Mouse (Mus musculus): ENCODE results near the gene Vti1a. TPM values are rescaled to one million over a fixed set of nuclear protein-coding genes. Genes with fewer than 3 reads are reported as not detected.

The Vti1a gene
- total and polyA plus RNA-seq, 2 experiments from 2014 or later: 6.6 to 12.5 TPM

DNA sequence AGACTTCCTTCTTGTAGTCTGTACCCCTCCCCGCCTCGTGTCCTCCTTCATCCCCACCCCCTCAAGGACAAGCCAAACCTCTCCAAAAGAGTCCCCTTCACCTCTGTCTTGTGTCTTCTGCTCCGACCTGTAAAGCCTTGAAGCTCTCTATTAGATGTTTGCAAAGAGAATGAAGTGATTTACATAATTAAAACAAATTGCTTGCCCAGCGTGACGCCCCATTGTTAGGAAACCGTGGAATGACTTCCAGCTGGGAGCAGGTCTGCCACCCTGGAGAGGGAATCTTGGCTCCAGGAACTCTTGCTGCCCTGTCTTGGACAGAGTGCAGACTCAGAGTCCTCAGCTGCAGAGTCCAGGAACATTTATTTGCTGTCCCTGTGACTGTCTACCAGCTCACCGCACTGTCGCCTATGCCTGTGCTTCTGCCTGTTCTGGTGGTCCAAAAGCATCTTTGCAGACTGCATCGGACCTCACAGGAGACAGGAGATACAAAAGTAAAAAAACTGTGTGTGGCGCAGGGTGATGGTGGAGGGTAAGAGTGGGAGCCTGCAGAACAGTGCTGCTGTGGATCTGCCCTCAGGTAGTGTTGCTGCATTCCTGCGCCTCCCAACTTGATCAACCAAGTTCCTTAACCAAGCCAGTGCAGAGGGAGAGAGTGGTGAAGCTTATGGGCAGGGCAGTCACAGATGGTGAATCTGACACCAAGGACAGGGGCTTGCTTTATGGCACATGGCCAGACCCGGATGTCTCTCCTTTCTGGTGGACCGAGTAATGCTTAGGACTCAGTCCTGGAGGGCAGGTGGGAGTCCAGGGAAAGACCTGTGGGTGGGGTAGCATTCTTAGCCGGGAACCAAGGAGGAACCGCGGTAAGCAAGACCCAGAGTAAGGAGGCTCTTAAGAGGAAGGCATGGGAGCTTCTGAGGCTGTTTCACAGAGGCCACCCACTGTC lies 273.1 kb downstream of the Vti1a start:
- no peak overlapping the region for H3K9ac ChIP-seq (replicated peaks; ENCODE audit: low read depth, low read length)
- DNase-seq (ENCODE audit: low spot score): no peak

DNA sequence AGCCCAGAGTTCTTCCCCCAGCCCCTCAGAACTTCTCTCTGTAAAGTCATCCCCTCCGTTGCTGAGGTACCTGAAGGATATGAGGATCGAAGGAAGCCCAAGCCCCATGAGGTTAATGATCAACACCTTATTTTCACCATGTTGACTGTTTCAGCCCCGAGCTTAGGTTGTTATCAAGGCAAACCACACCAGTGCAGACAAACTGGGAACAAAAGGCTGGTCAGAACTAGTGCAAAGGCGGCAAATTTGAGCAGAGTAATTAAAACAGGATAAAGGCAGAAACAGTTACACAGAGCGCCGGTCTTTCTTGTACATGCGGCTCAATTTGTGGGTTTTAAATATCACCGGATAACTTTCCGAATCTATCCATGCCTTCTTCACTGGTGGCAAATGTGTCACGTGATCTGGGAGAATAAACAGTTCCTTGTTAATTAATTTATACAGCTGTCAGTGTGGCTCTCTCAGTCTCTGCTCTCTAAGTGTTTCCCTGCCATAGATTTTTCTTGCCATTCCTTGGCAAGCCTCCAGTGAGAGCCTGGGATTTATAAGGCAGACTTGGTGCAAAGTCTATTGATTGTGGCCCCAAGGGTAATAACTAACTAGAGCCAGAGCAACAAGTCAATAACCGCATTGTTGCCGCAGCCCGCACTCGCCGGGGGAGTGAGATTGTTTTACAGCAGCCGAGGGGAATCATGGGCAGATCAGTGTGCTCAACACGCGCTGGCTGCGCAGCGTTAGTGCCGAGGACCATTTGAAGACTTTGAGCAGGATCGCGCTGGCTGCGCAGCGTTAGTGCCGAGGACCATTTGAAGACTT lies 277.0 kb downstream of the Vti1a start:
- Histone ChIP-seq H3K4me2 (ENCODE audit: low read depth, low read length) (no peak overlapping the region), H3K27ac (ENCODE audit: low read depth) (no peak overlapping the region)

More for the DNA sequence above, 273.1 kb downstream of the Vti1a start:
- no peak for ATAC-seq (ENCODE audit: insufficient read depth, low read depth)
- no peaks in the 10 kb centered on the region for H3K36me3 ChIP-seq (replicated peaks; ENCODE audit: control insufficient read depth, insufficient read depth, low read length)
- no peaks in the 10 kb centered on the region for H3K4me1 ChIP-seq (ENCODE audit: control insufficient read depth, insufficient read depth)
- H3K27me3 ChIP-seq (ENCODE audit: control insufficient read depth, insufficient read depth, low read length): no peaks in the 10 kb centered on the region
- 65% methylated on average over 16 of the region's 16 CpGs for WGBS
- no peak overlapping the region for H3K4me2 ChIP-seq (ENCODE audit: low read depth, low read length)
- no peak overlapping the region for H3K4me3 ChIP-seq (ENCODE audit: low read depth, low read length)
- TF ChIP-seq EP300 (IDR thresholded peaks at IDR 0.05; ENCODE audit: low read depth) (no peak), CTCF (IDR thresholded peaks at IDR 0.05; ENCODE audit: low read depth) (no peak)
- H3K27ac ChIP-seq (ENCODE audit: low read depth): no peak overlapping the region
- H3K9me3 ChIP-seq (replicated peaks; ENCODE audit: control insufficient read depth, low read length): no peaks in the 10 kb centered on the region

DNA sequence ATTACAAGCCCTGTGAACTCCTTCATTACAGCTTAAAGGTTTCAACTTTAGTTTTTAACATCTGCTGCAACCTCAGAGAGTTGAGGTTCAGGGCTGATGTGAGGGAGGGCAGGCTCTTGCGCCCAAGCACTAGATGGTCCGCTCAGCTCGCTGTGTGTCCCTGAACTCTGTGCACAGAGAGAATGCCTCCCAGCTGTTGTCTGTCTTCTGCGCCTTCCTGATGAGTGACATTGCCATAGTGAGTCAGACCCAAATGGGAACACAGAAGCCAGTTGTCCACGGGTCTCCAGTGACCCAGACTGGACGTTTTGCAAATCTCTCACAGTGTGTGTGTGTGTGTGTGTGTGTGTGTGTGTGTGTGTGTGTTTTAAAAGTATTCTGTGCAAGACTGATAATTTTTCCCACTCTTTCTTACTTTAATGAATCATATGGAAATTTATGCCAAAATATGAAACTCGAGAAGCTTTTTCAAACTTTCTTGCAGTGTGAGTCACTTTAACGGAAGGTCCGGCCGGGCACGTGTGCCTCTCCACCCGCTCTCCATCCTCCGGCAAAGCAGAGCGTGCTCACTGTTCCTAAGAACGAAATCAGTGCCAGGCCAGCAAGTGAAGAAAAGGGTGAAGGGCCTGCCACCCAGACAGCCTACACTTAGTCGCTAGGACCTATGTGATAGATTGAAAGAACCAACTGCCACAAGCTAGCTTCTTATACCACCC lies 277.8 kb downstream of the Vti1a start:
- H3K4me1 ChIP-seq (ENCODE audit: control insufficient read depth, insufficient read depth): peaks cover 27% of the 10 kb centered on the region
- no peak overlapping the region for H3K27ac ChIP-seq (ENCODE audit: low read depth)
- 70% methylated on average over 16 of the region's 16 CpGs for WGBS

More for the DNA sequence above, 277.0 kb downstream of the Vti1a start:
- no peak overlapping the region for H3K9ac ChIP-seq (replicated peaks; ENCODE audit: low read depth, low read length)
- DNase-seq (ENCODE audit: low spot score) (no peak), ATAC-seq (ENCODE audit: insufficient read depth, low read depth) (0 out of 2 replicates have a peak, but pooled peaks have one; percentile 9)
- H3K4me3 ChIP-seq (ENCODE audit: low read depth, low read length): no peak overlapping the region
- TF ChIP-seq CTCF (IDR thresholded peaks at IDR 0.05; ENCODE audit: low read depth) (no peak), EP300 (IDR thresholded peaks at IDR 0.05; ENCODE audit: low read depth) (no peak)
- H3K27me3 ChIP-seq (ENCODE audit: control insufficient read depth, insufficient read depth, low read length): no peaks in the 10 kb centered on the region
- H3K36me3 ChIP-seq (replicated peaks; ENCODE audit: control insufficient read depth, insufficient read depth, low read length): no peaks in the 10 kb centered on the region
- no peaks in the 10 kb centered on the region for H3K9me3 ChIP-seq (replicated peaks; ENCODE audit: control insufficient read depth, low read length)
- WGBS: 63% methylated on average over 26 of the region's 26 CpGs
- H3K4me1 ChIP-seq (ENCODE audit: control insufficient read depth, insufficient read depth): peaks cover 21% of the 10 kb centered on the region

DNA sequence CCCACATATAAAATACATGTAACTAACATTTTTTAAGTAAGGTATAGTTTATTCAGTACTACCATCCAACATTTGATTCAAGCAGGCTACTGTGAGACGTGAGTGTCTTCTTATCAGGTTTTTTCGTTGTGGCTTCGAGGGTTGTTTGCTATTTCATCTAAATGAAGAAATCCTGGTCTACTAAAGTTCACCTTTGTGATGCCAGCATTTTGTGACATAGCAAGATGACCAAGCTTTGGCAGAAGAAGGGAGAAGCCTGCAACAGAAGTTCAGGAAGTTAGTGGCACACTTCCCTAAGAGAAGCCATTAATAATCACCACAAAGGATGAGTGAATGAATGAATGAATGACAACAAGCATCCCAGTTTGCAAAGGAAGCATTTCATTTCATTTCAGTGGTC lies 278.4 kb downstream of the Vti1a start:
- no peak overlapping the region for H3K9ac ChIP-seq (replicated peaks; ENCODE audit: low read depth, low read length)
- H3K4me2 ChIP-seq (ENCODE audit: low read depth, low read length): no peak overlapping the region
- peaks cover 27% of the 10 kb centered on the region for H3K4me1 ChIP-seq (ENCODE audit: control insufficient read depth, insufficient read depth)
- DNase-seq (ENCODE audit: low spot score) (no peak), ATAC-seq (ENCODE audit: insufficient read depth, low read depth) (no peak)
- H3K4me3 ChIP-seq (ENCODE audit: low read depth, low read length): no peak overlapping the region
- no peak for TF ChIP-seq CTCF (IDR thresholded peaks at IDR 0.05; ENCODE audit: low read depth)
- TF ChIP-seq EP300 (IDR thresholded peaks at IDR 0.05; ENCODE audit: low read depth): no peak
- no peak overlapping the region for H3K27ac ChIP-seq (ENCODE audit: low read depth)
- no peaks in the 10 kb centered on the region for H3K36me3 ChIP-seq (replicated peaks; ENCODE audit: control insufficient read depth, insufficient read depth, low read length)
- 90% methylated on average over 3 of the region's 3 CpGs for WGBS
- no peaks in the 10 kb centered on the region for H3K9me3 ChIP-seq (replicated peaks; ENCODE audit: control insufficient read depth, low read length)
- H3K27me3 ChIP-seq (ENCODE audit: control insufficient read depth, insufficient read depth, low read length): no peaks in the 10 kb centered on the region

More for the DNA sequence above, 277.8 kb downstream of the Vti1a start:
- TF ChIP-seq CTCF (IDR thresholded peaks at IDR 0.05; ENCODE audit: low read depth) (no peak), EP300 (IDR thresholded peaks at IDR 0.05; ENCODE audit: low read depth) (no peak)
- H3K27me3 ChIP-seq (ENCODE audit: control insufficient read depth, insufficient read depth, low read length): no peaks in the 10 kb centered on the region
- no peak overlapping the region for H3K9ac ChIP-seq (replicated peaks; ENCODE audit: low read depth, low read length)
- peak; percentile 63; the same call in 1 of the 2 replicates for ATAC-seq (ENCODE audit: insufficient read depth, low read depth)
- H3K4me3 ChIP-seq (ENCODE audit: low read depth, low read length): no peak overlapping the region
- no peak for DNase-seq (ENCODE audit: low spot score)
- H3K9me3 ChIP-seq (replicated peaks; ENCODE audit: control insufficient read depth, low read length): no peaks in the 10 kb centered on the region
- H3K36me3 ChIP-seq (replicated peaks; ENCODE audit: control insufficient read depth, insufficient read depth, low read length): no peaks in the 10 kb centered on the region
- no peak overlapping the region for H3K4me2 ChIP-seq (ENCODE audit: low read depth, low read length)
